Mouse (Mus musculus) spleen, adult 2 months (tissue): ENCODE measurements at regions not wholly inside any gene's neighbourhood (a gene's known extent, or its start where the extent isn't known, plus 50 kb on each side); places are given as distances from the start of the nearest gene placed in this dataset.
"Not testable (repeated sequence)": the region's sequence is repeated elsewhere in the genome, so short reads cannot be mapped to it uniquely, and the experiment has no call there.

Experiments
- DNase-seq, 2 experiments: peaks; one replicate each; pipeline versions ENCODE4 v3.0.0 to v3.0.0-alpha.2; 2012 to 2021; ENCODE audit warnings: low spot score in 2 of 2, low read depth in 1 of 2
- H3K27ac ChIP-seq: fragments of 200-500 bp; 2 replicates; pipeline ENCODE4 v1.5.1; 2012; ENCODE audit warnings: low read length, inconsistent platforms; ENCODE audit not compliant: insufficient read depth
- H3K27me3 ChIP-seq: fragments of 200-500 bp; 2 replicates; pipeline ENCODE4 v1.6.1; 2012; ENCODE audit warnings: mild to moderate bottlenecking, moderate library complexity, low read length, inconsistent platforms; ENCODE audit not compliant: control insufficient read depth, insufficient read depth
- H3K36me3 ChIP-seq: fragments of 200-500 bp; 2 replicates; pipeline ENCODE4 v1.6.1; 2012; ENCODE audit warnings: mild to moderate bottlenecking, low read length, inconsistent platforms; ENCODE audit not compliant: control insufficient read depth, insufficient read depth
- H3K4me1 ChIP-seq: fragments of 200-500 bp; 2 replicates; pipeline ENCODE4 v1.6.1; 2011; ENCODE audit warnings: inconsistent platforms; ENCODE audit not compliant: control insufficient read depth, insufficient read depth, insufficient read length
- H3K4me3 ChIP-seq: fragments of 200-500 bp; 2 replicates; pipeline ENCODE4 v1.5.1; 2011; ENCODE audit warnings: mild to moderate bottlenecking, inconsistent platforms; ENCODE audit not compliant: insufficient read depth, insufficient read length; ENCODE audit errors: extremely low read depth
- CTCF ChIP-seq: fragments of 200-500 bp; IDR thresholded peaks from 2 replicates; pipeline ENCODE4 v1.5.1; 2011; ENCODE audit warnings: mild to moderate bottlenecking, inconsistent platforms; ENCODE audit not compliant: insufficient read depth, insufficient read length, insufficient replicate concordance; ENCODE audit errors: extremely low read depth
- POLR2A ChIP-seq: fragments of 200-500 bp; IDR thresholded peaks from 2 replicates; pipeline ENCODE4 v1.6.1; 2011; ENCODE audit warnings: low read depth, low read length, inconsistent platforms
- whole genome bisulfite sequencing: fragments of 180-500 bp; shearing (Covaris S2); methylation state at CpG from one replicate; pipeline ENCODE4 v1.1.7; 2018; 5-methylcytosine and 5-hydroxymethylcytosine counted together

- H3K27me3 ChIP-seq: no peaks in the 10 kb centered on the region
Measured at GRCm38 (mm10) chr9:76407549-76407948, 83.9 kb upstream of the Hcrtr2 start.

GRCm38 (mm10) chr9:76401897-76402670 lies 78.4 kb upstream of the Hcrtr2 start:
- not testable (repeated sequence) for H3K4me3 ChIP-seq, H3K4me1 ChIP-seq, H3K27me3 ChIP-seq, H3K36me3 ChIP-seq, DNase-seq, H3K27ac ChIP-seq
- WGBS: 90% methylated on average over 8 of the region's 8 CpGs

More at GRCm38 (mm10) chr9:76407549-76407948, 83.9 kb upstream of the Hcrtr2 start:
- TF ChIP-seq POLR2A (no peak), CTCF (no peak)
- Histone ChIP-seq H3K27ac (no peak overlapping the region), H3K4me1 (no peaks in the 10 kb centered on the region), H3K36me3 (no peaks in the 10 kb centered on the region), H3K4me3 (no peak overlapping the region)
- WGBS: 67% methylated on average over 3 of the region's 3 CpGs
- no peak for DNase-seq

- DNase-seq: no peak
- Histone ChIP-seq H3K27me3 (no peaks in the 10 kb centered on the region), H3K27ac (no peak overlapping the region), H3K4me1 (no peaks in the 10 kb centered on the region), H3K4me3 (no peak overlapping the region), H3K36me3 (no peaks in the 10 kb centered on the region)
- TF ChIP-seq CTCF (no peak), POLR2A (no peak)
Measured at GRCm38 (mm10) chr9:76400900-76401299, 77.2 kb upstream of the Hcrtr2 start.

GRCm38 (mm10) chr9:76393763-76394162 lies 70.1 kb upstream of the Hcrtr2 start:
- TF ChIP-seq POLR2A: no peak
- no peak for TF ChIP-seq CTCF
- no peaks in the 10 kb centered on the region for H3K27me3 ChIP-seq
- no peak overlapping the region for H3K4me3 ChIP-seq
- WGBS: 93% methylated on average over 1 of the region's 1 CpGs
- no peaks in the 10 kb centered on the region for H3K4me1 ChIP-seq
- DNase-seq: no peak
- no peaks in the 10 kb centered on the region for H3K36me3 ChIP-seq
- no peak overlapping the region for H3K27ac ChIP-seq

GRCm38 (mm10) chr9:76390839-76391238 lies 67.2 kb upstream of the Hcrtr2 start:
- Histone ChIP-seq H3K4me1 (no peaks in the 10 kb centered on the region), H3K27me3 (no peaks in the 10 kb centered on the region), H3K27ac (no peak overlapping the region), H3K4me3 (no peak overlapping the region), H3K36me3 (no peaks in the 10 kb centered on the region)
- DNase-seq: peak; percentile 3 to 9
- no peak for TF ChIP-seq CTCF
- no peak for TF ChIP-seq POLR2A
- WGBS: 13% methylated on average over 1 of the region's 1 CpGs
